Mouse (Mus musculus) embryonic facial prominence, embryonic 11.5 days (tissue): Measurements from ENCODE around the gene Fgf8. TPM values are rescaled to one million over a fixed set of nuclear protein-coding genes. Genes with fewer than 3 reads are reported as not detected.

ENCODE experiments used
- ATAC-seq: fragments of 200-750 bp; cut with Nextera tagmentation; replicated peaks from 2 replicates; pipeline ENCODE4 v1.8.0; 2017; ENCODE audit warnings: low read depth; ENCODE audit not compliant: insufficient number of reproducible peaks, low FRiP score, low TSS enrichment
- DNase-seq: peaks from one replicate; pipeline ENCODE4 v3.0.0-alpha.2; 2015; ENCODE audit warnings: low spot score
- H3K27ac ChIP-seq: fragments of 300-500 bp; sonication (generic); replicated peaks from 2 replicates; pipeline ENCODE4 v1.5.1; 2014; ENCODE audit warnings: mild to moderate bottlenecking, low read depth, low read length, control low read depth
- H3K27me3 ChIP-seq: fragments of 300-500 bp; sonication (generic); 2 replicates; pipeline ENCODE4 v1.6.1; 2014; ENCODE audit warnings: mild to moderate bottlenecking, low read length, moderate library complexity, mixed read lengths; ENCODE audit not compliant: control insufficient read depth, insufficient read depth
- H3K36me3 ChIP-seq: fragments of 300-500 bp; sonication (generic); replicated peaks from 2 replicates; pipeline ENCODE4 v1.6.1; 2014; ENCODE audit warnings: low read depth, mild to moderate bottlenecking, low read length, moderate library complexity, mixed read lengths; ENCODE audit not compliant: control insufficient read depth, insufficient read depth
- H3K4me1 ChIP-seq: fragments of 300-500 bp; sonication (generic); 2 replicates; pipeline ENCODE4 v1.6.1; 2014; ENCODE audit warnings: low read length, mixed read lengths; ENCODE audit not compliant: control insufficient read depth, insufficient read depth
- H3K4me2 ChIP-seq: fragments of 300-500 bp; sonication (generic); 2 replicates; pipeline ENCODE4 v1.6.1; 2014; ENCODE audit warnings: low read depth, mild to moderate bottlenecking, control low read depth, low read length, moderate library complexity
- H3K4me3 ChIP-seq: fragments of 300-500 bp; sonication (generic); 2 replicates; pipeline ENCODE4 v1.5.1; 2014; ENCODE audit warnings: low read depth, low read length, control low read depth
- H3K9ac ChIP-seq: fragments of 300-500 bp; sonication (generic); replicated peaks from 2 replicates; pipeline ENCODE4 v1.6.1; 2014; ENCODE audit warnings: mild to moderate bottlenecking, control low read depth, low read length
- H3K9me3 ChIP-seq: fragments of 300-500 bp; sonication (generic); replicated peaks from 2 replicates; pipeline ENCODE4 v1.6.1; 2016; ENCODE audit warnings: mild to moderate bottlenecking, low read length, inconsistent platforms, mixed read lengths; ENCODE audit not compliant: control insufficient read depth
- WGBS: fragments of 180-500 bp; shearing (Covaris S2); extraction: QIAGEN DNeasy Blood & Tissue Kit; methylation state at CpG from one replicate; pipeline ENCODE4 v1.1.7; 2014; 5-methylcytosine and 5-hydroxymethylcytosine counted together
- polyA plus RNA-seq: library from polyadenylated mRNA; unstranded; fragments of >200 nt; fragmentation: Nextera tagmentation; extraction: Ambion mirVana; gene quantifications from 2 replicates; pipeline ENCODE4 v1.2.1, GENCODE M21; 2014

Fgf8 gene
- polyA plus RNA-seq, 1 experiment from 2014 or later, result 17.7 TPM

DNA sequence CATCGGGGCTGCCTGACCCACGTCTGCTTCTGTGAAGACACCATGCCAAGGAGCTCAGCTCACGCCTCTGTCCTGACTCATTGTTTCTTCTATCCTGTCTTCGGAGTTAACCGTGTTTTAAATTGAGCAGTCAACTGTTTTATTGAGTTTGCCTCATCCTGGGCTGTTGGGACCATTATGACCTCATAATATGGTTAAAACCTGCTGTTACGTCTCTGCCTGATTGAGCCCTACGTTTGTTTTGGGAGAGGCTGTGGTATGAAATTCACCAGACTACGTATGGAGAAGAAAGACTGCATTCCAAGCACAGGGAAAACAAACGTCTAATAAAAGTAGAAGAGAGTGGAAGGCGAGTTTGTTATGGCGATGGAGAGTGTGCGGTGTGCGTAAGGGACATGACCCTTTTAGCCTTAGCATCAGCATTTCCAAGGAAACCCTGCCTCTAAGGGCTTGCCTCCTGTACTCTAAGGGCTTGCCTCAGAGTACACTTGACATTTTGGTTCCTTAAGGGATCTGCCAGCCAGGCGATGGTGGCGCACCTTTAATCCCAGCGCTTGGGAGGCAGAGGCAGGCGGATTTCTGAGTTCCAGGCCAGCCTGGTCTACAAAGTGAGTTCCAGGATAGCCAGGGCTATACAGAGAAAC is 41.3 kb upstream of the Fgf8 start:
- DNase-seq (no peak), ATAC-seq (no peak)
- Histone ChIP-seq H3K9ac (peak overlapping the region; percentile 52), H3K4me1 (no peaks in the 10 kb centered on the region), H3K9me3 (no peaks in the 10 kb centered on the region), H3K36me3 (no peaks in the 10 kb centered on the region), H3K27me3 (no peaks in the 10 kb centered on the region), H3K27ac (0 out of 2 replicates have a peak overlapping the region, but pooled peaks have one; percentile 16), H3K4me2 (peak overlapping the region; percentile 41), H3K4me3 (peak overlapping the region; percentile 69)
- 30% methylated on average over 17 of the region's 17 CpGs for WGBS

DNA sequence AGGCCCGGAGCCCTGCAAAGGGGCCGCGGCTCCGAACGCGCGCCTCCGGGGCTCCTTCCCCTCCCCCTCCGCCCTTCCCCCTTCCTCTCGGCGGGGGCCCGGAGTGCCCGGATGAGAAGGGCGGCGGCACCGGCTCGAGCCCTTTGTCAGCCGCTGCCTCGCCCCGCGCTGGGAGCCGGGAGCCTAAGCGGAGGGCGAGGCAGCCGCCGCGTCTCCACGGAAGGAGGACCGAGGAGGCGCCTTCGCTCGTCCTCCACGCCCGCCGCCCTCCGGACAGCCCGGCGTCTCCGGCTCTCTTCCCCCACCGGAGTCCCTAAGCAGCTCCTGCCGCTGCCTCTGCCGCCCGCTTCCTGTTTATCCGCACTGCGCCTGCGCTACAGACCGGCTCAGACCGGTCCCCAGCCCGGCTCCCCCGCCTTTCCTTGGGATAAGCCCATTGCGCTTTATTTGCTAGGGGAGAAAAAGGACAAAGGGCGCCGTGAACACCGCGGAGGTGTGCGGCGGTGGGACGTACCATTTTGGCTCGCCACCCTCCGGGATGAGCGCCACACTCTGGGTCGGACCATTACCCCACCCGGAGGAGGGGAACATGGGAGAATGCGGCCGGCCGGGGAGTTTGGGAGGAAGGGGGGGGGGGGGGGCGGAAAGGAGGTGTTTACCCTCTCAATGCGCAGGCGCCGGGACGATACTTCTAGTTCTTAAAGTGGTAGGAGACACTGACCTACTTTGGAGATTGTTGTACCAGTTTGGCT is 40.6 kb upstream of the Fgf8 start, which contains the start of gene Mgea5:
Mgea5 (minus strand) TSS at position 657 of the 752 bp plus-strand sequence.
- WGBS, result 0% methylated on average over 44 of the region's 71 CpGs
- H3K9me3 ChIP-seq, result no peaks in the 10 kb centered on the region
- H3K9ac ChIP-seq, result peak within 1 kb of the TSS; percentile 93
- peak within 1 kb of the TSS; percentile 69 for H3K4me3 ChIP-seq
- DNase-seq (peak; percentile 98), ATAC-seq (peak; percentile 98)
- no peaks in the 10 kb centered on the region for H3K36me3 ChIP-seq
- H3K27me3 ChIP-seq, result no peaks in the 10 kb centered on the region
- no peaks in the 10 kb centered on the region for H3K4me1 ChIP-seq
- peak within 1 kb of the TSS; percentile 56 for H3K4me2 ChIP-seq
- H3K27ac ChIP-seq, result peak within 1 kb of the TSS; percentile 93

DNA sequence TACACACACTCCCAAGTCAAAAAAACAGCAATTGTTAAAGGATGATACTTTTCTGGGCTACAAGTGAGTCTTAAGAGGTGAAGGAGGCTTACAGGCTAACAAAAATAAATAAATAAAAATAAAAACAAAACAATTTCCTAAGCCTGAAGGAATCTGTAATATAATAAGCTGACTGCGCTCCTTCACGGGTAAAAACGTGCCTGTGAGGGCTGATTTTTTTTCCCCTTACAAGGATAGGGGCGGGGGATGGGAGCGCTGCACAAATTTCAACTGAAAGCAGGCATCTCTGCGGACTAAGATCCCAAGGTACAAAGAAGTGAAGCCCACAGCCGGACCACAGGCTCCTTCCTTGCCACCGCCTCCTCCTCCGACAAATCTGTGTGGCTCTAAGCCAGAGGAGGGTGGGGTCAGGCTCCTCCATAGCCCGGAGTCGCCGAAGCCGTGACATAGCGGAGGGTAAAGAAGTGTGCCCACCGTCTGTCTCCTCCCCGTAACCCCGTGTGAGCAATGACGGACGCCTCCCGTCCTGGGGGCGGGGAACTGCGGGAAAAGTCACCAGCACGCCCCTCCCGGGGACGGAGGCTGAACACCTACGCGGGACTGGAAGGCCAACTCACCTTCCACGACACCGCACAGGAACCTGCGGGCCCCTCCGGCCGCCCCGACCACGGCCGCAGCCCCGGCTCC is 39.7 kb upstream of the Fgf8 start:
- peak; percentile 56 for ATAC-seq
- Histone ChIP-seq H3K36me3 (0 out of 2 replicates have a peak, but pooled peaks cover 2% of the 10 kb centered on the region), H3K4me1 (no peaks in the 10 kb centered on the region), H3K9me3 (no peaks in the 10 kb centered on the region), H3K4me3 (peak overlapping the region; percentile 69), H3K27ac (peak overlapping the region; percentile 93), H3K4me2 (peak overlapping the region; percentile 56), H3K9ac (peak overlapping the region; percentile 93), H3K27me3 (no peaks in the 10 kb centered on the region)
- WGBS, result under 1% methylated on average over 32 of the region's 36 CpGs
- DNase-seq, result peak; percentile 74

- WGBS, result 71% methylated on average over 8 of the region's 8 CpGs
- Histone ChIP-seq H3K36me3 (0 out of 2 replicates have a peak, but pooled peaks cover 2% of the 10 kb centered on the region), H3K4me3 (peak overlapping the region; percentile 69), H3K9me3 (no peaks in the 10 kb centered on the region), H3K4me1 (no peaks in the 10 kb centered on the region), H3K4me2 (peak overlapping the region; percentile 56), H3K27ac (no peak overlapping the region), H3K27me3 (no peaks in the 10 kb centered on the region), H3K9ac (no peak overlapping the region)
- ATAC-seq (no peak), DNase-seq (peak; percentile 9)
Observed at GRCm38 (mm10) chr19:45781676-45782075, 39.0 kb upstream of the Fgf8 start.

DNA sequence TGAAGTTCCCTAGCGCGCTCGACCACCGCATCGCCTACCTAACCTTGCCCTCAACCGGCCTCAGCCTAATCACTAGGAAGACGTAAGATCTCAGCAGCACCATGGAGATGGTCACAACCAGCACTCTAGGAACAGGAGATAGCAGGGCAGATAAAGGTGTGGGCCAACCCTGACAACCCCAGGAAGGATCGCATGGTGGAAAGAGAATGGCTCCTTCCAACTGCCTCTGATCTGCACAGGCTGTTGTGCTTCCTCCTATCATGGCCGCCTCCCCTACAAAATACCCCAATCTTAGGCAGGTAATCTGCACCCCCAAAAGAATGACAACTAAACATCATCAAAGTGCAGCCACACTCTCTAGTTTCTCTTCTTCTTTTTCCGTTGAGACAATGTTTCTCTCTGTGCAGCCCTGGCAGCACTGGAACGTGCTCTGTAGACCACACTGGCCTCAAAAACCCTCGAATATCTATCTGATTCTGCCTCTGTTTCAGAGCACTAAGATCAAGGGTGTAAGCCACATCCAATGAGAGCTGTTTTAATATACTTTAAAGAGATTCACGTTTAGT is 37.7 kb upstream of the Fgf8 start:
- Histone ChIP-seq H3K9me3 (no peaks in the 10 kb centered on the region), H3K36me3 (peaks cover 2% of the 10 kb centered on the region; the same call in 1 of the 2 replicates), H3K27ac (no peak overlapping the region), H3K4me2 (no peak overlapping the region), H3K4me1 (no peaks in the 10 kb centered on the region), H3K4me3 (no peak overlapping the region), H3K9ac (no peak overlapping the region), H3K27me3 (no peaks in the 10 kb centered on the region)
- 93% methylated on average over 13 of the region's 13 CpGs for WGBS
- DNase-seq (no peak), ATAC-seq (no peak)

- Histone ChIP-seq H3K27ac (no peak overlapping the region), H3K9me3 (no peaks in the 10 kb centered on the region), H3K4me3 (no peak overlapping the region), H3K4me2 (no peak overlapping the region), H3K36me3 (peaks cover 11% of the 10 kb centered on the region), H3K4me1 (no peaks in the 10 kb centered on the region), H3K27me3 (no peaks in the 10 kb centered on the region), H3K9ac (no peak overlapping the region)
- DNase-seq (no peak), ATAC-seq (no peak)
- WGBS, result 84% methylated on average over 2 of the region's 2 CpGs
Observed at GRCm38 (mm10) chr19:45775486-45775885, 32.8 kb upstream of the Fgf8 start.

DNA sequence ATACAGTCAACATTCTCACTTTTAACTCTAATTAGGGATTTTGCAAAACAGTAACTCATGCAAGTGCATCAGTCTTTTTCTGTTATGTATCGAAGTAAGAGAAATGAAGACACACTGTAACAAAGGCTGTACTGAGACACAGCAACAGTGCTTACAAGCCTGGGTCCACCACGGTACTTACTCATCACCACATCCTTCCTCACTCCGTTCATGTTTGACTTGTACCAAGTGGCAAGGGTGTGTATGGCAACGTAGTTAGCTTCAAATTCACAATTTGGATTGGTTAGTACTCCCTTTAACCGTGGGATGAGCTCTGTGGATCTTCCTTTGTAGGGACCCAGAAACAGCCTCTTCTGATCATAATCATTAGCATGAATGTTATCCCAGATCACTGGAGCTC is 28.8 kb upstream of the Fgf8 start:
- Histone ChIP-seq H3K27me3 (no peaks in the 10 kb centered on the region), H3K36me3 (peaks cover 18% of the 10 kb centered on the region), H3K4me2 (no peak overlapping the region), H3K9ac (no peak overlapping the region), H3K27ac (no peak overlapping the region), H3K4me1 (no peaks in the 10 kb centered on the region), H3K9me3 (no peaks in the 10 kb centered on the region), H3K4me3 (no peak overlapping the region)
- WGBS, result 91% methylated on average over 5 of the region's 5 CpGs
- DNase-seq, result no peak
- no peak for ATAC-seq
